Mouse (Mus musculus) hindbrain, embryonic 13.5 days (tissue): ENCODE results near the gene Idi2. TPM values are rescaled to one million over a fixed set of nuclear protein-coding genes. Genes with fewer than 3 reads are reported as not detected.
"Not testable (repeated sequence)": the region's sequence is repeated elsewhere in the genome, so short reads cannot be mapped to it uniquely, and the experiment has no call there.

ENCODE experiments used
- ATAC-seq: fragments of 200-750 bp; cut with Nextera tagmentation; 2 replicates; pipeline ENCODE4 v1.8.0; 2017; ENCODE audit warnings: moderate TSS enrichment; ENCODE audit not compliant: low FRiP score
- H3K27ac ChIP-seq: fragments of 300-500 bp; sonication (generic); 2 replicates; pipeline ENCODE4 v1.5.1; 2015; ENCODE audit warnings: inconsistent platforms, mild to moderate bottlenecking, moderate library complexity
- H3K27me3 ChIP-seq: fragments of 300-500 bp; sonication (generic); 2 replicates; pipeline ENCODE4 v1.6.1; 2015; ENCODE audit warnings: mild to moderate bottlenecking, inconsistent platforms
- H3K36me3 ChIP-seq: fragments of 300-500 bp; sonication (generic); 2 replicates; pipeline ENCODE4 v1.6.1; 2015; ENCODE audit warnings: mild to moderate bottlenecking, inconsistent platforms
- H3K4me1 ChIP-seq: fragments of 300-500 bp; sonication (generic); replicated peaks from 2 replicates; pipeline ENCODE4 v1.6.1; 2015; ENCODE audit warnings: inconsistent platforms
- H3K4me2 ChIP-seq: fragments of 300-500 bp; sonication (generic); 2 replicates; pipeline ENCODE4 v1.6.1; 2015; ENCODE audit warnings: inconsistent platforms, mild to moderate bottlenecking, moderate library complexity
- H3K4me3 ChIP-seq: fragments of 300-500 bp; sonication (generic); 2 replicates; pipeline ENCODE4 v1.5.1; 2015; ENCODE audit warnings: mild to moderate bottlenecking, inconsistent platforms
- H3K9ac ChIP-seq: fragments of 300-500 bp; sonication (generic); 2 replicates; pipeline ENCODE4 v1.6.1; 2015; ENCODE audit warnings: mild to moderate bottlenecking, inconsistent platforms
- H3K9me3 ChIP-seq: fragments of 300-500 bp; sonication (generic); 2 replicates; pipeline ENCODE4 v1.6.1; 2016; ENCODE audit warnings: inconsistent platforms
- WGBS: fragments of 180-500 bp; shearing (Covaris S2); methylation state at CpG from one replicate; pipeline ENCODE4 v1.1.7; 2015; 5-methylcytosine and 5-hydroxymethylcytosine counted together
- polyA plus RNA-seq: library from polyadenylated mRNA; unstranded; fragments of >200 nt; fragmentation: Nextera tagmentation; extraction: Ambion mirVana; gene quantifications from 2 replicates; pipeline ENCODE4 v1.2.1, GENCODE M21; 2015

Gene Idi2
- polyA plus RNA-seq, 1 experiment from 2014 or later = not detected

GRCm38 (mm10) chr13:8961128-8961888 lies 8.6 kb downstream of the Idi2 start:
- H3K27me3 ChIP-seq, H3K27ac ChIP-seq, H3K4me1 ChIP-seq, H3K9ac ChIP-seq, H3K4me3 ChIP-seq, H3K36me3 ChIP-seq, H3K9me3 ChIP-seq, ATAC-seq, H3K4me2 ChIP-seq: not testable (repeated sequence)
- 48% methylated on average over 3 of the region's 3 CpGs for WGBS

- ATAC-seq, H3K4me3 ChIP-seq, H3K27me3 ChIP-seq, H3K9me3 ChIP-seq, H3K36me3 ChIP-seq, H3K9ac ChIP-seq, H3K4me1 ChIP-seq, H3K27ac ChIP-seq, H3K4me2 ChIP-seq: not testable (repeated sequence)
- 35% methylated on average over 5 of the region's 5 CpGs for WGBS
Observed at GRCm38 (mm10) chr13:8962266-8962665, 9.6 kb downstream of the Idi2 start.

- H3K9ac ChIP-seq = no peak overlapping the region
- H3K4me1 ChIP-seq = no peaks in the 10 kb centered on the region
- H3K4me2 ChIP-seq = no peak overlapping the region
- no peak overlapping the region for H3K27ac ChIP-seq
- H3K4me3 ChIP-seq = no peak overlapping the region
- no peaks in the 10 kb centered on the region for H3K9me3 ChIP-seq
- H3K36me3 ChIP-seq = peaks cover 32% of the 10 kb centered on the region
- no peak for ATAC-seq
- no peaks in the 10 kb centered on the region for H3K27me3 ChIP-seq
- 96% methylated on average over 5 of the region's 5 CpGs for WGBS
Observed at GRCm38 (mm10) chr13:8965224-8965623, 12.6 kb downstream of the Idi2 start.

- H3K36me3 ChIP-seq = peaks cover 47% of the 10 kb centered on the region
- no peak overlapping the region for H3K27ac ChIP-seq
- no peaks in the 10 kb centered on the region for H3K4me1 ChIP-seq
- WGBS = 96% methylated on average over 8 of the region's 8 CpGs
- H3K4me2 ChIP-seq = no peak overlapping the region
- no peak for ATAC-seq
- no peak overlapping the region for H3K4me3 ChIP-seq
- no peaks in the 10 kb centered on the region for H3K27me3 ChIP-seq
- H3K9ac ChIP-seq = no peak overlapping the region
- H3K9me3 ChIP-seq = no peaks in the 10 kb centered on the region
Observed at GRCm38 (mm10) chr13:8967742-8968141, 15.1 kb downstream of the Idi2 start.

GRCm38 (mm10) chr13:8972369-8972768 lies 19.7 kb downstream of the Idi2 start:
- Histone ChIP-seq H3K27me3 (no peaks in the 10 kb centered on the region), H3K4me3 (no peak overlapping the region), H3K27ac (no peak overlapping the region), H3K9ac (no peak overlapping the region), H3K9me3 (no peaks in the 10 kb centered on the region), H3K4me1 (no peaks in the 10 kb centered on the region), H3K4me2 (no peak overlapping the region), H3K36me3 (peaks cover 86% of the 10 kb centered on the region)
- no peak for ATAC-seq

GRCm38 (mm10) chr13:8972972-8973371 lies 20.3 kb downstream of the Idi2 start:
- no peak for ATAC-seq
- Histone ChIP-seq H3K36me3 (peaks cover 86% of the 10 kb centered on the region), H3K27ac (no peak overlapping the region), H3K27me3 (no peaks in the 10 kb centered on the region), H3K9me3 (no peaks in the 10 kb centered on the region), H3K9ac (no peak overlapping the region), H3K4me2 (no peak overlapping the region), H3K4me1 (no peaks in the 10 kb centered on the region), H3K4me3 (no peak overlapping the region)
- 98% methylated on average over 3 of the region's 3 CpGs for WGBS

- Histone ChIP-seq H3K27ac (no peak overlapping the region), H3K4me1 (peaks cover 15% of the 10 kb centered on the region), H3K9me3 (no peaks in the 10 kb centered on the region), H3K9ac (no peak overlapping the region), H3K4me3 (no peak overlapping the region), H3K4me2 (no peak overlapping the region), H3K36me3 (peaks cover 41% of the 10 kb centered on the region), H3K27me3 (no peaks in the 10 kb centered on the region)
- WGBS = 96% methylated on average over 6 of the region's 6 CpGs
- ATAC-seq = no peak
Observed at GRCm38 (mm10) chr13:8992231-8992630, 39.6 kb downstream of the Idi2 start.

- peak overlapping the region; percentile 90 for H3K4me2 ChIP-seq
- no peaks in the 10 kb centered on the region for H3K9me3 ChIP-seq
- H3K27ac ChIP-seq = peak overlapping the region; percentile 79
- peaks cover 13% of the 10 kb centered on the region for H3K36me3 ChIP-seq
- WGBS = 4% methylated on average over 33 of the region's 33 CpGs
- peaks cover 15% of the 10 kb centered on the region for H3K4me1 ChIP-seq
- H3K9ac ChIP-seq = peak overlapping the region; percentile 89
- H3K4me3 ChIP-seq = peak overlapping the region; percentile 98
- no peaks in the 10 kb centered on the region for H3K27me3 ChIP-seq
- peak; percentile 84; the same call in 1 of the 2 replicates for ATAC-seq
Observed at GRCm38 (mm10) chr13:8995159-8995989, 42.7 kb downstream of the Idi2 start.

GRCm38 (mm10) chr13:8995990-8996786 lies 43.5 kb downstream of the Idi2 start, which contains the start of gene Gtpbp4:
Gene Gtpbp4, minus strand, starts transcription at chr13:8996083.
- WGBS = 1% methylated on average over 51 of the region's 51 CpGs

GRCm38 (mm10) chr13:8997221-8997620 lies 44.6 kb downstream of the Idi2 start:
- not testable (repeated sequence) for H3K9me3 ChIP-seq, H3K4me3 ChIP-seq, H3K36me3 ChIP-seq, ATAC-seq, H3K9ac ChIP-seq, H3K4me2 ChIP-seq, H3K27me3 ChIP-seq, H3K27ac ChIP-seq
- peaks cover 15% of the 10 kb centered on the region for H3K4me1 ChIP-seq
- 88% methylated on average over 5 of the region's 5 CpGs for WGBS

More at GRCm38 (mm10) chr13:8995990-8996786, 43.5 kb downstream of the Idi2 start, which contains the start of gene Gtpbp4:
- Histone ChIP-seq H3K4me1 (peaks cover 15% of the 10 kb centered on the region), H3K4me2 (peak within 1 kb of the TSS; percentile 90), H3K9me3 (no peaks in the 10 kb centered on the region), H3K27ac (peak within 1 kb of the TSS; percentile 88), H3K27me3 (no peaks in the 10 kb centered on the region), H3K36me3 (peaks cover 5% of the 10 kb centered on the region; the same call in 1 of the 2 replicates), H3K4me3 (peak within 1 kb of the TSS; percentile 98), H3K9ac (peak within 1 kb of the TSS; percentile 89)
- peak; percentile 99 for ATAC-seq

- no peak overlapping the region for H3K27ac ChIP-seq
- ATAC-seq = no peak
- no peak overlapping the region for H3K9ac ChIP-seq
- no peaks in the 10 kb centered on the region for H3K36me3 ChIP-seq
- no peak overlapping the region for H3K4me2 ChIP-seq
- H3K4me3 ChIP-seq = no peak overlapping the region
- no peaks in the 10 kb centered on the region for H3K27me3 ChIP-seq
- peaks cover 8% of the 10 kb centered on the region for H3K4me1 ChIP-seq
- H3K9me3 ChIP-seq = no peaks in the 10 kb centered on the region
- 89% methylated on average over 8 of the region's 8 CpGs for WGBS
Observed at GRCm38 (mm10) chr13:8999464-8999863, 46.8 kb downstream of the Idi2 start.

GRCm38 (mm10) chr13:9003306-9003705 lies 50.6 kb downstream of the Idi2 start:
- no peaks in the 10 kb centered on the region for H3K36me3 ChIP-seq
- no peak overlapping the region for H3K4me3 ChIP-seq
- no peaks in the 10 kb centered on the region for H3K9me3 ChIP-seq
- no peak overlapping the region for H3K4me2 ChIP-seq
- ATAC-seq = no peak
- H3K9ac ChIP-seq = no peak overlapping the region
- WGBS = 79% methylated on average over 2 of the region's 2 CpGs
- no peaks in the 10 kb centered on the region for H3K27me3 ChIP-seq
- no peak overlapping the region for H3K27ac ChIP-seq
- H3K4me1 ChIP-seq = no peaks in the 10 kb centered on the region
